Mouse (Mus musculus) brain, embryonic 14.5 days (tissue): Measurements from ENCODE around the gene Oxct1.

Experiments used
- CTCF ChIP-seq: fragments of 200-500 bp; IDR thresholded peaks from 2 replicates; pipeline ENCODE4 v1.5.1; 2012; ENCODE audit warnings: inconsistent platforms, mild to moderate bottlenecking, moderate library complexity, borderline replicate concordance; ENCODE audit not compliant: insufficient read depth, insufficient read length; ENCODE audit errors: extremely low read depth
- POLR2A ChIP-seq: fragments of 200-500 bp; IDR thresholded peaks from 2 replicates; pipeline ENCODE4 v1.6.1; 2012; ENCODE audit warnings: mild to moderate bottlenecking, inconsistent platforms, borderline replicate concordance; ENCODE audit not compliant: poor library complexity, insufficient read depth, insufficient read length, severe bottlenecking; ENCODE audit errors: extremely low read depth

GRCm38 (mm10) chr15:4119962-4120361 is 93.8 kb downstream of the Oxct1 start:
- TF ChIP-seq POLR2A (no peak), CTCF (no peak)
